Mouse (Mus musculus) spleen, adult 2 months (tissue): ENCODE measurements around the gene Bzw2. TPM values are rescaled to one million over a fixed set of nuclear protein-coding genes. Genes with fewer than 3 reads are reported as not detected.

ENCODE experiments used
- DNase-seq, 2 experiments: peaks; one replicate each; pipeline versions ENCODE4 v3.0.0 to v3.0.0-alpha.2; 2012 to 2021; ENCODE audit warnings: low spot score in 2 of 2, low read depth in 1 of 2
- H3K27ac ChIP-seq: fragments of 200-500 bp; 2 replicates; pipeline ENCODE4 v1.5.1; 2012; ENCODE audit warnings: low read length, inconsistent platforms; ENCODE audit not compliant: insufficient read depth
- H3K27me3 ChIP-seq: fragments of 200-500 bp; 2 replicates; pipeline ENCODE4 v1.6.1; 2012; ENCODE audit warnings: mild to moderate bottlenecking, moderate library complexity, low read length, inconsistent platforms; ENCODE audit not compliant: control insufficient read depth, insufficient read depth
- H3K36me3 ChIP-seq: fragments of 200-500 bp; 2 replicates; pipeline ENCODE4 v1.6.1; 2012; ENCODE audit warnings: mild to moderate bottlenecking, low read length, inconsistent platforms; ENCODE audit not compliant: control insufficient read depth, insufficient read depth
- H3K4me1 ChIP-seq: fragments of 200-500 bp; 2 replicates; pipeline ENCODE4 v1.6.1; 2011; ENCODE audit warnings: inconsistent platforms; ENCODE audit not compliant: control insufficient read depth, insufficient read depth, insufficient read length
- H3K4me3 ChIP-seq: fragments of 200-500 bp; 2 replicates; pipeline ENCODE4 v1.5.1; 2011; ENCODE audit warnings: mild to moderate bottlenecking, inconsistent platforms; ENCODE audit not compliant: insufficient read depth, insufficient read length; ENCODE audit errors: extremely low read depth
- CTCF ChIP-seq: fragments of 200-500 bp; IDR thresholded peaks from 2 replicates; pipeline ENCODE4 v1.5.1; 2011; ENCODE audit warnings: mild to moderate bottlenecking, inconsistent platforms; ENCODE audit not compliant: insufficient read depth, insufficient read length, insufficient replicate concordance; ENCODE audit errors: extremely low read depth
- POLR2A ChIP-seq: fragments of 200-500 bp; IDR thresholded peaks from 2 replicates; pipeline ENCODE4 v1.6.1; 2011; ENCODE audit warnings: low read depth, low read length, inconsistent platforms
- WGBS: fragments of 180-500 bp; shearing (Covaris S2); methylation state at CpG from one replicate; pipeline ENCODE4 v1.1.7; 2018; 5-methylcytosine and 5-hydroxymethylcytosine counted together
- polyA plus RNA-seq: library from polyadenylated mRNA; depleted of rRNA; stranded (reverse); fragments of >200 nt; gene quantifications from 2 replicates; pipeline ENCODE4 v1.2.3, GENCODE M21; 2012

Gene Bzw2
- polyA plus RNA-seq, 1 experiment: 12.1 TPM

DNA sequence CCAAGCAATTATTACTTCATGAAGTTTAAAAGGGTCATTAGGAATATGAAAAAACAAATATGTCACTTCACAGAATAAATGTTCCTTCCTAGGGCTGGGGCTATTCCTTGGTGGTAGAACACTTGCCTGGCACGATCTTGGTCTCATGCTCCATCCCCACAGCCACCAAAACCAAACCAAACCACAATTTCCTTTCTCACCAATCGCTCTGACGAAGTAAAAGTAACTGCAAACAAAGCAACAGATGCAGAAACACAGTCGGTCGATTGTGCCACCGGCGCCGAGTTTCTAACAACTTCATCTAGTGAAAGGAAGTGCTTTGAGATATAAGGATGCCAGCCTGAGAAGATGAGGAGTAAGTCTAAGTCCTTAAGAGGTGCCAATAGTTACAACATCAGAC lies 21.6 kb downstream of the Bzw2 start:
- Histone ChIP-seq H3K4me1 (peaks cover 2% of the 10 kb centered on the region; the same call in 1 of the 2 replicates), H3K27me3 (no peaks in the 10 kb centered on the region), H3K4me3 (no peak overlapping the region), H3K27ac (peak overlapping the region; percentile 37; the same call in 1 of the 2 replicates), H3K36me3 (peaks cover 2% of the 10 kb centered on the region; the same call in 1 of the 2 replicates)
- WGBS: 23% methylated on average over 8 of the region's 8 CpGs
- peak; percentile 32 to 45 for DNase-seq
- TF ChIP-seq CTCF: no peak
- TF ChIP-seq POLR2A: no peak

DNA sequence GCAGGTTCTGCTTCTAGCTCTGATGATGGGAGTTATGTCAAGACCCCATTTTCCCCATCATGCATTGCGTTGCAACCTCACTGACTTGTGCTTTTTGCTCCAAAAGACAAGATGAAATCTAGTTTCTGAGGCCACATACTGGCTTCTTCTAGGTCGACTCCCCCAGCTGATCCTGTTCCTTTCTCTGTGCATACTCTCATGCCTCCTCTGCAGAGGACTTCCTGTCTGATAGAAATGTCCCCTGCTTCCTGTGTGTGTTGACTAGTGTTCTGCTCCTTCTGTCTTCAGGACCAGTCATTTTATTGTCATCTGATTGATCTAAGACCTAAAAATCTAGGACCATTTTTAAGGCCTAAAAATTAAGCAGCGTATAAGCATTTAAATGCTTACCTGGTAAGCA lies 22.5 kb downstream of the Bzw2 start:
- TF ChIP-seq POLR2A (no peak), CTCF (no peak)

DNA sequence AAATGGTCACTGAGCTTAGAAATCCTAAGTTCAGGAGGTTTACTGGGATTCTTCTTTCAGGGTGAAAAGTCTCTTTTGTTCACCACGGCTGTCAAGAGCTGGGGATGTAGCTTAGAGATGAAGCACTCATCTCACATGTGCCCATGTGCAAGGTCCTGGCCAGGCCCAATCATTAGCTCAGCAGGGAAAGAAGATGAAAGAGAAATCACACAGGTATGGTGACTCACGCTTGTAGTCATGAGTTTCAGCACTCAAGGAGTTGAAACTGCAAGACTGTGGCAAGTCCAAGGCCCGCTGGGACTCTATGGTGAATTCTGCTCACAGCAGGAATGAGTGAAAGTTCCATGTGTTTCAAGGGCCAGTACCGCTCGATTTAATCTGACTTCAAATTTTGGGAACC lies 23.8 kb downstream of the Bzw2 start:
- Histone ChIP-seq H3K27ac (no peak overlapping the region), H3K4me3 (no peak overlapping the region), H3K27me3 (no peaks in the 10 kb centered on the region), H3K4me1 (peaks cover 2% of the 10 kb centered on the region; the same call in 1 of the 2 replicates), H3K36me3 (peaks cover 8% of the 10 kb centered on the region)
- no peak for DNase-seq
- WGBS: 93% methylated on average over 5 of the region's 5 CpGs
- TF ChIP-seq CTCF (no peak), POLR2A (no peak)

More for the DNA sequence above, 22.5 kb downstream of the Bzw2 start:
- Histone ChIP-seq H3K36me3 (peaks cover 4% of the 10 kb centered on the region; the same call in 1 of the 2 replicates), H3K4me1 (peaks cover 2% of the 10 kb centered on the region; the same call in 1 of the 2 replicates), H3K27ac (peak overlapping the region; percentile 13; the same call in 1 of the 2 replicates), H3K4me3 (no peak overlapping the region), H3K27me3 (no peaks in the 10 kb centered on the region)
- no peak for DNase-seq
- WGBS: 55% methylated on average over 3 of the region's 3 CpGs

DNA sequence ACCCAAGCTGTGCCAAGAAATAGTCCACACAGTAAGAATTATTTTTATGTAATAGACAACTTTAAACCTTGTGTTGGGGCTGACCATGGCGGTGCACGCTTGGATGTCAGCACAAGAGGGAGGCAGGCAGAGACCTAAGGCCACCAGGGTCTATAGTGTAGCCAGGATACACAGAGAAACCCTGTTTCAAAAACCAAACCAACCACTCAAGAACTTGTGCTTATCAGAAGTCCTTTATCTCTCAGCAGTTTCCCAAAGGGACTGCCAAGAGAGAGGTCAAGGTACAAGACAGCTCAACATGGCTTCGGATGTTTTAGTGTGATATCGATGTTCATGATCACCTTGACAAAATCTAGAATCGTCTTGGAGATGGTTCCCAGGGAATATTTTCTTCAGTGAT lies 24.3 kb downstream of the Bzw2 start:
- DNase-seq: no peak

DNA sequence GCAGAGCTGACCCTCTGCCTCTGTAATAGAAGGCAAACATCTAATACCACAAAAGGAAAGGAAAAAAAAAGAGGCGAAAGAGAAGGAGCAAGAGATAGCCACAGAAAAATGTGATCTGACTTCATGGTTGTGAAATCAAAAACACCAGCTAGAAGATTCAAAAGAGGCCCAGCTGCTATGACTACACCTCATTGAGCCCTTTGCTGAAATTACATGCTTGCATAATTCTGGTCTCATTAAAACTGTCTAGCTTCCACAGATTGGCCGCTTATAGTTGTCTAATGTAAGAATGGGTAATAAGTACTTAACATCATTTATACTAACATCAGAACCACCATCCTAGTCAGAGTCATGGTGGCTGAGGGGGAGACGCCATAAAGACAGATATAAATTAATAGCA lies 25.2 kb downstream of the Bzw2 start:
- Histone ChIP-seq H3K36me3 (peaks cover 10% of the 10 kb centered on the region), H3K4me3 (no peak overlapping the region), H3K27me3 (no peaks in the 10 kb centered on the region), H3K27ac (no peak overlapping the region), H3K4me1 (peaks cover 2% of the 10 kb centered on the region; the same call in 1 of the 2 replicates)
- WGBS: 86% methylated on average over 3 of the region's 3 CpGs
- no peak for DNase-seq
- TF ChIP-seq CTCF: no peak
- no peak for TF ChIP-seq POLR2A

More for the DNA sequence above, 24.3 kb downstream of the Bzw2 start:
- WGBS: 89% methylated on average over 5 of the region's 5 CpGs
- Histone ChIP-seq H3K36me3 (peaks cover 10% of the 10 kb centered on the region), H3K27me3 (no peaks in the 10 kb centered on the region), H3K4me1 (peaks cover 2% of the 10 kb centered on the region; the same call in 1 of the 2 replicates), H3K4me3 (no peak overlapping the region), H3K27ac (no peak overlapping the region)
- TF ChIP-seq POLR2A: no peak
- TF ChIP-seq CTCF: no peak

DNA sequence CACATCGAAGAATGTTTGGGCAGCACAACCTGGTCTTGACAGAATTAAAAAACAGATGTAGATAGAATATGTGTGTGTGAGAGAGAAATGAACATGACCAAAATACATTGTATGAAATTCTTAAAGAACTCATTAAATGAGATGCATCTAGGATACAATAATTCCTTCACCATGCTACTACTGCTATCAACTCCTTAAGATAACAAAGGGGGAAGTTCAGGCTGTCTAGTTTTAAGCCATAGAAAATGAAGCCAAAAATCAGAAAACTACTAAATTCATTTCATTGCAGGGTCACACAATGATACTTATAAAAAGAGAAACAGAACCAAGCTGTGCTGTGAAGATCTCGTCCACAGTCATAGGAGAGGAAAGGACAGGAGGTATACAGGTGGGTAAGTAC lies 25.6 kb downstream of the Bzw2 start:
- Histone ChIP-seq H3K27me3 (no peaks in the 10 kb centered on the region), H3K4me1 (peaks cover 2% of the 10 kb centered on the region; the same call in 1 of the 2 replicates), H3K36me3 (peaks cover 10% of the 10 kb centered on the region), H3K4me3 (no peak overlapping the region), H3K27ac (no peak overlapping the region)
- DNase-seq: no peak
- TF ChIP-seq CTCF: no peak
- no peak for TF ChIP-seq POLR2A
- 91% methylated on average over 2 of the region's 2 CpGs for WGBS

DNA sequence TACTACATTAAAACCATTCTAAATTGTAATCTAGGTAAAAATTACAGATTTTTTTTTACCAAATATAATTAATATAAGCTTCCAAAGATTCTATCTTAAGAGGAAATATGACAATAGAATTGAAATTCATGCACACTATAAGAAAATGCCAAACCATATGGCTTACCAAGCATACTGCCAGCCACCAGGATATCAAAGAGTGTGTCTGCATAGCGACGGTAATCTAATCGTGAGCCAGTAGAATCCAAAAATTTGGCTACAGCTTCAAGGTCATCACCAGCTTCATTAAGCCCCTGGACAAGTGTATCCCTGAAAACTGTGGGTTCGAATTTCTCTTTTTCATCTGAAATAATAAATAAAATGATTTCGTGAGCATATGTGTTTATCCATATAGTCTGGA lies 28.1 kb downstream of the Bzw2 start:
- H3K4me3 ChIP-seq: no peak overlapping the region; the same call in 1 of the 2 replicates
- H3K4me1 ChIP-seq: no peaks in the 10 kb centered on the region; the same call in 1 of the 2 replicates
- H3K27me3 ChIP-seq: no peaks in the 10 kb centered on the region
- no peak for TF ChIP-seq CTCF
- no peak for TF ChIP-seq POLR2A
- 94% methylated on average over 5 of the region's 5 CpGs for WGBS
- H3K36me3 ChIP-seq: peaks cover 10% of the 10 kb centered on the region
- no peak overlapping the region for H3K27ac ChIP-seq
- no peak for DNase-seq
